Mouse (Mus musculus): ENCODE data around the gene Fkbp5.
"Not testable (repeated sequence)": the region's sequence is repeated elsewhere in the genome, so short reads cannot be mapped to it uniquely, and the experiment has no call there.

Fkbp5 gene

DNA sequence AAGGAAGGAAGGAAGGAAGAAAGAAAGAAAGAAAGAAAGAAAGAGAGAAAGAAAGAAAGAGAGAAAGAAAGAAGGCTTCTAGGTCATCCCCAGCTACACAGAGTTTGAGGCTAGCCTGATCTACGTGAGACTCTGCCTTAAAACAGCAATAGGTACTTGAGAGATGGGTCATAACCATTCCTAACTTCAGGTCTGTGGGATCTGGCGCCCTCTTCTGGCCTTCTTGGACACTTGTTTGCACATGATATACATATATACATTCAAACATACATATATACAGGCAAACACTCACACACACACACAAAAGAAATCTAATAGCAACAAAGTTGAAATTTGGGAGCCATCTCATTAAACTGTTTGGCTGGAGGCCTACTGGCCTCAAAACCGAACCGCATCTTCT lies 133.0 kb downstream of the Fkbp5 start:
- no peak for DNase-seq (ENCODE audit: extremely low spot score, low read depth, low spot score)

DNA sequence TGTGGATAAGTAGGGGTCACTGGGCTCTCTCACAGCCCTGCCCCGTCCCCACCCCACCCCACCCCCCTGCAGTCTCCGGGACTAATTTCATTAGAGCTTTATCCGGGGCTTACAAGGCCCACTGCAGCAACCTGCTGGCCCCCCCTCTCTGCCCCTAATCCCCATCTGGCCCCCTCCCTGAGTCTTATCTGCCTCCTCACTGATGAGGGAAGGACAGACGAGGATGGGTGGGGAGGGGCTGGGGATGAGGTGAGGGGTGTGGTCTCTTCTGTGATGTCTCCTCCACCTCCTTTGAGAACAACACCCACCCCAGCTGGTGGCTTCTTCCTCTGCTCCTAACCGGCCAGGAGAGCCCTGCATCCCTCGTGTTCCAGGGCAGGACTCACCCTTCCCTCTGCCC lies 137.1 kb downstream of the Fkbp5 start:
- no peak for DNase-seq (ENCODE audit: extremely low spot score, low read depth, low spot score)

DNA sequence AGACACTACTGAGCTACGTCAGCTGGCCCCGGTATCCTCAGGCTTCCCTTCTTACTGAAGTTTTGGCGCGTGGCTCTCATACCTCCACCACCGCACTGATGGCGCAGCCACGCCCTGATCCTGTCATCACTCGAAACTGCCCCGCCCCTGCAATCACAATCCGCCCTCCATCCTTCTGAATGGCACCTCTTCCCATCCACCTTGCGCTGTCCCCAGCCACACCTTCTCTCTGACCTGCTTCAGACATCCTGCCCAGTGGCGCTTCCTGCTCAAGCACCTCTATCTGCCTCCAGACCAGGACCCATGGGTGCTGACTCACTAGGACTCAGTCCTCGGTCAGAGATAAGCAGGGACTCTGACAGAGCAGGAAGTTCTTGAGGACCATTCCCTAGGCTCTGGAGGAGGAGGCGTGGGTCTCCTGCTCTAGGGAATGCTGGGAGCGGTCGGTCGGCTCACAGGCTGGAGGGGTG lies 141.7 kb downstream of the Fkbp5 start:
- DNase-seq (ENCODE audit: extremely low spot score, low read depth, low spot score), result no peak

DNA sequence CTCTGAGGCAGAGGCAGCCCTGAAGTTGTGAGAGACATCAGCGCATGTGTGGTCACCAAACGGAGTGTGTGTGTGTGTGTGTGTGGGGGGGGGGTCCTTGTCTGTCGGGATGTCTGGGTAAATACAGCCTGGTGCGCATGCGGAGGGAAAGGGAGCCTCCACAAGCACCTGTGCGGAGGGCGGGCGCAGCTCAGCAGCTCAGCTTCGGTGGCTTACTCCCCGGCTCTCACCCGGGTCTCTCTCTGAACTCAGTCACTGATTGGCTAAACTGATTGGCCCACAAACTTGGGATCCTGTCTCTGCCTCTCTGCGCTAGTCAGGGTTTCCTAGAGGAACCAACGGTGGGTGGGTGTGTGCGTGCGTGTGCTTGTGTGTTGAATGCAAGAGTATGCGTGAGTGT lies 142.8 kb downstream of the Fkbp5 start:
- DNase-seq (ENCODE audit: extremely low spot score, low read depth, low spot score), result no peak

GRCm38 (mm10) chr17:28373821-28374220 lies 143.5 kb downstream of the Fkbp5 start:
- no peak for DNase-seq (ENCODE audit: extremely low spot score, low read depth, low spot score)

DNA sequence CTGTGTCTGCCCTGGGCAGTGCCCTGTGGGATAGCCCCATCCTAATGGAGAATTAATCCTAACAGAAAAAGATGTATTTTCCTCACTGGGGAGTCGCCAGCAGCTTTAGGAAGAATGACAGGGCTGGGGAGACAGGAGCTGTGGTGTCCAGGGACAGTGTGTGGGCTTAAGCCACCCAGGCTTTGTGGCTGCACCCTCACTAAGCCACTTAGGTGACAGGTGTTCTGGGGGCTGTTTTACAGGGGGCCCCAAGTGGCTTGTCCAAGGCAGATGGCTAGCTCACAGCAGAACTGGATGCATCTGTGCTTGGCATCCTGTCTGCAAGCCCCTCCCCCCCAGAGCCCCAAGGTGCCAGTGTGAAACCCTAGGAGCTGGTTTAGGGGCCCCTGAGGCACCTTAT lies 145.4 kb downstream of the Fkbp5 start:
- no peak for DNase-seq (ENCODE audit: extremely low spot score, low read depth, low spot score)

- DNase-seq (ENCODE audit: extremely low spot score, low read depth, low spot score), result no peak
Observed at GRCm38 (mm10) chr17:28371286-28371685, 146.0 kb downstream of the Fkbp5 start.

DNA sequence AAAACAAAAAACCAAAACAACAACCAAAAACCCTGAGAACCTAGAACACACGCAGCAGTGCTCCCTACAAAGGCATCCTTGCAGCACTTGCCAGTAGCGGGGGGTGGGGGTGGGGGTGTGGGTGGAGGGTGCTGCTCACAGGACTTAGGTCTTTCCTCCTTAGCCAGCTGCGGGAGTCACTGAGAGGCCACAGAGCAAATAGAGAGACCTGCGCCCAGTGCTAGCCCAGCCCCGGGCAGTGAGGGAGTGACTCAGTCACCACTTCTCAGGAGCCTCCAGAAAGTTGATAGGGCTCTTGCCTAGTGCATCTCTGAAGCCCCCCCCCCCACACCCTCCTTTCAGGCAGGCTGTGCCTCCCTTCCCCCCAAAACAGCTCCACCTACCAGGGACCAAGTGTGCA lies 148.3 kb downstream of the Fkbp5 start:
- DNase-seq (ENCODE audit: extremely low spot score, low read depth, low spot score), result no peak

DNA sequence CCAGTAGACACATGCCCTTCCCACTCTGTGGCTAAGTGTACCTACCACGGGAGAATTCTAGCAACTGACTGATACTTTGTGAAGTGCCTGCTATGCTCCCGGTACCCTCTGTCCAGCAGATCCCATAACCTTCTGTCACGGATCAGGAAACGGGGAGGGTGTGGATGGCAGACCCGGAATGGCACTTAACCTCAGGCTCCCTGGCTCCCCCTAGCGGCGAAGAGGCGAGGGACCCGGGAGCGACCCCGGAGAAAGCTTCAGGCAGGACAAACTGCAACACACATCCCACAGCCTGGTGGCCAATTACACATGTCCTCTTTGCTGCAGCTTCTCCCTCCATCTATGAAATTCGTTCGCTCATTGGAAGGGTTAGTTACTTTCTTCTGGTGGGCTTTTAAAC lies 148.9 kb downstream of the Fkbp5 start:
- DNase-seq (ENCODE audit: extremely low spot score, low read depth, low spot score), result no peak

GRCm38 (mm10) chr17:28365122-28365521 lies 152.2 kb downstream of the Fkbp5 start, which contains the start of gene Tulp1:
TSS of gene Tulp1 (minus strand) at chr17:28365222.
- DNase-seq (ENCODE audit: extremely low spot score, low read depth, low spot score), result no peak

GRCm38 (mm10) chr17:28363507-28363906 lies 153.8 kb downstream of the Fkbp5 start:
- no peak for DNase-seq (ENCODE audit: extremely low spot score, low read depth, low spot score)

- no peak for DNase-seq (ENCODE audit: extremely low spot score, low read depth, low spot score)
Observed at GRCm38 (mm10) chr17:28362653-28363292, 154.6 kb downstream of the Fkbp5 start.

GRCm38 (mm10) chr17:28361921-28362652 lies 155.2 kb downstream of the Fkbp5 start:
- DNase-seq (ENCODE audit: extremely low spot score, low read depth, low spot score), result no peak

GRCm38 (mm10) chr17:28360531-28361277 lies 156.6 kb downstream of the Fkbp5 start:
- DNase-seq (ENCODE audit: extremely low spot score, low read depth, low spot score), result no peak

DNA sequence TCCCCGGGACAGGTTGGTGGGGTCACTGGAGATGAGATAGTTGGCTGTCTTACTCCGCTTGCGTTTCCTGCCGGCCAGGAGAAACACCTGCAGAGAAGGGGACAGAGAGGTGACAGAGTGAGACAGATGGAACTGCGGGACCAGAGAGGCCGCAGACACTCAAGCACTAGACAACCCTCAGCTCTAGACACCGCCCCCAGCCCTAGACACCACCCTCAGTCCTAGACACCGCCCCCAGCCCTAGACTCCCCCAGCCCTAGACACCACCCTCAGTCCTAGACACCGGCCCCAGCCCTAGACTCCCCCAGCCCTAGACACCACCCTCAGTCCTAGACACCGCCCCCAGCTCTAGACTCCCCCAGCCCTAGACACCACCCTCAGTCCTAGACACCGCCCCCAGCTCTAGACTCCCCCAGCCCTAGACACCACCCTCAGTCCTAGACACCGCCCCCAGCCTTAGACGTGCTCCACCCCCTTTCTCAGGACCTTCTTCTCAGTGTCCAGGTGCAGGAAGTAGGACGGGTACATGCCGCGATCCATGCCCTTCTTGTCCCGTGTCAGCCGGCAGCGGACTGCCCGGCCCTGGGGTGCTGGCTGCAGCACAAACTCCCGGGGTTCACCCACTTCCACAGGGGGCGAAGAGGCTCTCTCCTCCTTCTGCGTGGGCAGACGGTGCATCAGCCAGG lies 158.6 kb downstream of the Fkbp5 start:
- DNase-seq (ENCODE audit: extremely low spot score, low read depth, low spot score), result not testable (repeated sequence)

DNA sequence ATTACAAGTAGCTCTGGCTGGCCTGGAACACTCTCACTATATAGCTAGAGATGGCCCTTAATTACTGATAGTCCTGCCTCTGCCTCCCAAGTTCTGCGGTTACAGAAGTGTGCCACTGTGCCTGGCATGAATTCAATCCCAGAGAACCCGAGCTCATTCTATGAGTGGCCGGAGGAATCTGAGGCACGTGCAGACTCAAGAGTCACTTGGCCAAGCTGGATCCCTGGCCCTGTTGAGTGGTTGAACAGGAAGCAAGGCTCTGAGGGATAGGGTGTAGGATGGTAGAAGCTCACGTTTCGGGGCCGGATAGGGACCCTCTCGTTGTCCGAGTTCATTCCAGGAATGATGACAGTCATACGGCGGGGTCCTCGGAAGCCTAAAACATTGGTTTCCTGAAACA lies 161.5 kb downstream of the Fkbp5 start:
- DNase-seq (ENCODE audit: extremely low spot score, low read depth, low spot score), result no peak

DNA sequence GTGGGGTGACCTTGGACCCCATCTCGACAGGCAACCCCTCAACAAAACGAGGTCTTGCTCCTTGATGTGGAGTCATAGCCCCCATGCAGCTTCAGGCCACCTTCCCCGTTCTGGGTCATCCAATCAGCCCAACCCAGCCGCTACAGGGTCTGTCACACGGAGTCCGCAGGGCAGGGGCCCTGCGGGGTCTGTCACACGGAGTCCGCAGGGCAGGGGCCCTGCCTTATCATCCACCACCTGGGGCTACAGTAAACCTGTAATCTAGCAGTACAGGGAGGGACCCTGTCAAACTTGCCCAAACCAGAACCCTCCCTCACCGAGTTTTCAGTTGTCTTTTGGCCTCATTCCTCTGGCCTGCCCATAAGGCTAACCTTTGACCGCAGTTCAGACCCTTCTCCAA lies 165.3 kb downstream of the Fkbp5 start:
- DNase-seq (ENCODE audit: extremely low spot score, low read depth, low spot score), result no peak

- DNase-seq (ENCODE audit: extremely low spot score, low read depth, low spot score), result no peak
Observed at GRCm38 (mm10) chr17:28351353-28351890, 165.9 kb downstream of the Fkbp5 start.

DNA sequence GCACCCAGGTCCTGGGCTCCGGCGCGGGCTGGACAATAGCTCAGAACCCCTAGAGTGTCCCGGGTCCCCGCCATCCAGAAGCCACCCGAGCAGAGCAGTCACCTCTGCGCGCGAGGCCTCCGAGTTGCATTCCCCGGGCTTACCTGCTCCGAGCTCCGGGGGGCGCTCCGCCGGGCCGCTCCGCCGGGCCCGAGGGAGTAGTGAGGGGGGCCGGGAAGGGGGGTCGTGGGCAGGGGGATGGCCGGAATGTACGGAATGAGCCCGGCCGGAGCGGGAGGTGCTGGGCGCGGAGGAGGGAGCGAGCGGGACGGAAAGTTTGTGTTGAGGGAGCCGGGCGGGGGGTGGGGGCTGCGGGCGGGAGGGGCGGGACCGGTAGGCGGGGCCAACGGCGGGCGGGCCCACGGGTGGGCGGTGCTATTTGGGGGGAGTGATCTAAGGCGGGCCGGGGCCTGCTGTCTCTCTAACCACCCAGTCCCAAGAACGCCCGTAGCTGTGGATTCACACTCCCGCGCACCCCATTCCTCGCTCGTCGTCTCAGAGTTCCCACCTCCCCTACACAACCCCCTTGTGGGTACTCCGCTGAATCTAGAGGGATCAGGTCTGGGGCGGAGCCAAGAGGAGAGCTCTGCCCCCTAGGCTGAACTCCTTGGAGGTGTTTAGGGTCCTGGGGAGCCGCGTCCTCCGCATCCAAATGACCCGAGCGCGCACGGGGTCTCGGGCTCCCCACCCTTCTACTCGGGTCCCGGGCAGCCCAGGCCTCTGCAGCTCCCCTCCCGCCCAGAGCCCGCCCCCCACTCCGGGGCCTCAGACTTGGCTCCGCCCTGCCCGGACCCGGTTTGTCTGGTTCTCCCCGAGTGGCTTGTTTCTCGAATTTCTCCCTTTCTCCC lies 166.6 kb downstream of the Fkbp5 start, which contains the start of gene Tead3:
Gene Tead3 (minus strand): TSS at position 352 of the 887 bp plus-strand sequence.
- no peak for DNase-seq (ENCODE audit: extremely low spot score, low read depth, low spot score)

DNA sequence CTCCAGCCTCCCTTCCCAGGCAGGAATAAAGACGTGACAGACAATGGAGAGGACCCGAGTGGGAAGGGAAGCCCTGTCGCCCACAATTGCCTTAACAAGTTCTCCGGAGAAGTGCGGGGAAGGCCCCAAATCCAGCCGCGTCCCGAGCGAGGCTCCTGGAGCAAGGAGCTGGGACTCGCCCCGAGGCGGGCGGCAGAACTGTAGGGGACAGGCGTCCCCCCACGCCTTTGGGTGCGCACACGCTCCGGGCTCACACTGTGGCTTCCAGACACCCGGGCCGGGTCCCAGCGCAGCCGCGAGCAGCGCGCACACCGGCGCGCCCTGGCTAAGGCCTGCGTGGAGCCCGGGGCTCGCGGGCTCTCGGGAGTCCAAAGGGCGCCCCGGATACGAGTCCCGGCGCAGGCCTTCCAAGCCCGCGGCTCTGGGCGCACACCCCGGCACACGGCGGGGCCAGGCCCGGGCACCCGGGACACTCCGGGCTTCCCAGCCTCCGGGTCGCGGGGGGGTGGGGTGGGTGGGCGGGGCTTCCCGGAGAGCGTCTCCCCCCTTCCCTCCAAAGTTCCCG lies 167.3 kb downstream of the Fkbp5 start:
- no peak for DNase-seq (ENCODE audit: extremely low spot score, low read depth, low spot score)
